ENCODE assay signal across 9 mouse cellular contexts in genomic region chr9:65022580-65023135, GRCm38 (mm10). TPM values are rescaled to one million over a fixed set of nuclear protein-coding genes. Genes with fewer than 3 reads are reported as not detected.
DNase-seq lines count a peak whose midpoint lies in the region; ATAC-seq and TF ChIP-seq lines count a peak whose summit lies in the region.
"Had no signal": no experiment of that assay in that cellular context is flagged by ENCODE, and none has a peak within 500 bp of the region (broad histone marks: within the 10 kb centered on the region; RNA-seq: fewer than 3 reads in every experiment).

No protein-coding gene starts in this region.

- no peak for TF ChIP-seq CTCF in spleen, adult 2 months (IDR thresholded peaks at IDR 0.05; ENCODE audit: extremely low read depth, insufficient read depth, insufficient read length, insufficient replicate concordance)

- H3K4me2 ChIP-seq in hindbrain, embryonic 12.5 days (replicated peaks), result no peak overlapping the region
- H3K4me2 ChIP-seq in hindbrain, embryonic 11.5 days (replicated peaks; ENCODE audit: low read depth, low read length), result no peak overlapping the region
- no peak overlapping the region for H3K4me2 ChIP-seq in heart, embryonic 11.5 days

- DNase-seq in hindbrain, embryonic 11.5 days (ENCODE audit: low spot score), result no peak
- DNase-seq in spleen, adult 2 months (ENCODE audit: low read depth in 1 of 2, low spot score in 2 of 2), result no peak
- no peak for DNase-seq in spleen, adult 18-20 months
- DNase-seq in embryonic facial prominence, embryonic 10.5 days (ENCODE audit: low spot score), result no peak
- no peak for DNase-seq in urinary bladder, postnatal 25 days (ENCODE audit: low spot score)
- no peak for DNase-seq in retina, embryonic 14.5 days (ENCODE audit: low spot score)
- DNase-seq: cerebellum, adult 8-10 months had no signal

- TF ChIP-seq POLR2A in spleen, adult 2 months (IDR thresholded peaks at IDR 0.05; ENCODE audit: low read depth, low read length), result no peak

- peaks cover 38% of the 10 kb centered on the region for H3K4me1 ChIP-seq in hindbrain, embryonic 12.5 days
- peaks cover 7% of the 10 kb centered on the region; the same call in 1 of the 2 replicates for H3K4me1 ChIP-seq in hindbrain, embryonic 11.5 days (replicated peaks; ENCODE audit: control insufficient read depth, insufficient read depth, low read length)
- H3K4me1 ChIP-seq in spleen, adult 2 months (ENCODE audit: control insufficient read depth, insufficient read depth, insufficient read length), result peaks cover 2% of the 10 kb centered on the region; the same call in 1 of the 2 replicates
- peaks cover 38% of the 10 kb centered on the region for H3K4me1 ChIP-seq in embryonic facial prominence, embryonic 10.5 days
- H3K4me1 ChIP-seq in heart, embryonic 11.5 days (ENCODE audit: control insufficient read depth, insufficient read depth, low read length), result peaks cover 27% of the 10 kb centered on the region

- H3K9me3 ChIP-seq in hindbrain, embryonic 12.5 days (replicated peaks), result no peaks in the 10 kb centered on the region
- H3K9me3 ChIP-seq in hindbrain, embryonic 11.5 days (ENCODE audit: control insufficient read depth, low read length), result no peaks in the 10 kb centered on the region
- H3K9me3 ChIP-seq in embryonic facial prominence, embryonic 10.5 days, result no peaks in the 10 kb centered on the region
- no peaks in the 10 kb centered on the region for H3K9me3 ChIP-seq in heart, embryonic 11.5 days (replicated peaks; ENCODE audit: control insufficient read depth, low read length)

- 75% methylated on average over 4 of the region's 4 CpGs for WGBS in hindbrain, embryonic 12.5 days
- 78% methylated on average over 4 of the region's 4 CpGs for WGBS in hindbrain, embryonic 11.5 days
- WGBS in spleen, adult 2 months, result 62% methylated on average over 4 of the region's 4 CpGs
- WGBS in embryonic facial prominence, embryonic 10.5 days, result 90% methylated on average over 4 of the region's 4 CpGs
- WGBS in heart, embryonic 11.5 days (ENCODE audit: insufficient replicate concordance), result 62% methylated on average over 4 of the region's 4 CpGs

- no peaks in the 10 kb centered on the region for H3K36me3 ChIP-seq in hindbrain, embryonic 12.5 days
- H3K36me3 ChIP-seq in hindbrain, embryonic 11.5 days (ENCODE audit: control insufficient read depth, insufficient read depth, low read length), result no peaks in the 10 kb centered on the region
- no peaks in the 10 kb centered on the region for H3K36me3 ChIP-seq in spleen, adult 2 months (ENCODE audit: control insufficient read depth, insufficient read depth, low read length)
- H3K36me3 ChIP-seq in embryonic facial prominence, embryonic 10.5 days (replicated peaks), result no peaks in the 10 kb centered on the region
- H3K36me3 ChIP-seq in heart, embryonic 11.5 days (ENCODE audit: control insufficient read depth, insufficient read depth, low read length), result no peaks in the 10 kb centered on the region

- H3K4me3 ChIP-seq in hindbrain, embryonic 12.5 days, result no peak overlapping the region
- no peak overlapping the region for H3K4me3 ChIP-seq in hindbrain, embryonic 11.5 days (ENCODE audit: low read depth, low read length)
- H3K4me3 ChIP-seq in spleen, adult 2 months (ENCODE audit: extremely low read depth, insufficient read depth, insufficient read length), result no peak overlapping the region
- H3K4me3 ChIP-seq in embryonic facial prominence, embryonic 10.5 days, result peak overlapping the region; percentile 97; the same call in 1 of the 2 replicates
- H3K4me3 ChIP-seq in heart, embryonic 11.5 days (ENCODE audit: low read depth, low read length), result no peak overlapping the region

- H3K27me3 ChIP-seq in hindbrain, embryonic 12.5 days, result no peaks in the 10 kb centered on the region
- no peaks in the 10 kb centered on the region for H3K27me3 ChIP-seq in hindbrain, embryonic 11.5 days (ENCODE audit: control insufficient read depth, insufficient read depth, low read length)
- H3K27me3 ChIP-seq in spleen, adult 2 months (ENCODE audit: control insufficient read depth, insufficient read depth, low read length), result no peaks in the 10 kb centered on the region
- peaks cover 8% of the 10 kb centered on the region for H3K27me3 ChIP-seq in embryonic facial prominence, embryonic 10.5 days (replicated peaks; ENCODE audit: low read depth, poor library complexity, severe bottlenecking)
- no peaks in the 10 kb centered on the region for H3K27me3 ChIP-seq in heart, embryonic 11.5 days (ENCODE audit: control insufficient read depth, insufficient read depth, low read length)

- peak overlapping the region; percentile 90; the same call in 1 of the 2 replicates for H3K27ac ChIP-seq in hindbrain, embryonic 12.5 days
- H3K27ac ChIP-seq in hindbrain, embryonic 11.5 days (ENCODE audit: low read depth, low read length), result no peak overlapping the region
- peak overlapping the region; percentile 95; the same call in 1 of the 2 replicates for H3K27ac ChIP-seq in spleen, adult 2 months (ENCODE audit: insufficient read depth, low read length)
- no peak overlapping the region; the same call in 1 of the 2 replicates for H3K27ac ChIP-seq in embryonic facial prominence, embryonic 10.5 days (replicated peaks)
- no peak overlapping the region for H3K27ac ChIP-seq in heart, embryonic 11.5 days (ENCODE audit: low read depth, low read length)

- H3K9ac ChIP-seq in hindbrain, embryonic 12.5 days, result peak overlapping the region; percentile 98; the same call in 1 of the 2 replicates
- H3K9ac ChIP-seq in hindbrain, embryonic 11.5 days (ENCODE audit: low read depth, low read length), result no peak overlapping the region
- H3K9ac ChIP-seq in heart, embryonic 11.5 days (ENCODE audit: low read depth, low read length), result no peak overlapping the region

- ATAC-seq in hindbrain, embryonic 12.5 days (ENCODE audit: low FRiP score), result no peak
- ATAC-seq in hindbrain, embryonic 11.5 days (ENCODE audit: low FRiP score), result no peak
- ATAC-seq in heart, embryonic 11.5 days (replicated peaks; ENCODE audit: insufficient number of reproducible peaks, low FRiP score, low TSS enrichment), result no peak

RNA-seq across cellular contexts. Expression of gene Hacd3, which starts 1.2 kb away (rescaled TPM):
- polyA plus RNA-seq in hindbrain, embryonic 12.5 days (2016; fragmentation: Nextera tagmentation; extraction: Ambion mirVana), result 152 TPM in 2 replicates
- 114 and 127 TPM in 2 replicates for polyA plus RNA-seq in hindbrain, embryonic 11.5 days (2014; fragmentation: Nextera tagmentation; extraction: Ambion mirVana)
- polyA plus RNA-seq in spleen, adult 2 months (2012; rRNA removed), result 12.4 and 14.4 TPM in 2 replicates
- 104 and 105 TPM in 2 replicates for polyA plus RNA-seq in embryonic facial prominence, embryonic 10.5 days (2016; fragmentation: Nextera tagmentation; extraction: Ambion mirVana)
- 55.8 and 60.2 TPM in 2 replicates for polyA plus RNA-seq in heart, embryonic 11.5 days (2014; fragmentation: Nextera tagmentation; extraction: Ambion mirVana)

RNA-seq across cellular contexts. Expression of gene Dpp8, which starts 9.6 kb away (rescaled TPM):
- polyA plus RNA-seq in hindbrain, embryonic 12.5 days (2016; fragmentation: Nextera tagmentation; extraction: Ambion mirVana), result 56.8 and 59.2 TPM in 2 replicates
- 34.4 and 35.4 TPM in 2 replicates for polyA plus RNA-seq in hindbrain, embryonic 11.5 days (2014; fragmentation: Nextera tagmentation; extraction: Ambion mirVana)
- polyA plus RNA-seq in spleen, adult 2 months (2012; rRNA removed), result 32.6 and 39.7 TPM in 2 replicates
- 37.8 and 37.9 TPM in 2 replicates for polyA plus RNA-seq in embryonic facial prominence, embryonic 10.5 days (2016; fragmentation: Nextera tagmentation; extraction: Ambion mirVana)
- 23.7 and 30.2 TPM in 2 replicates for polyA plus RNA-seq in heart, embryonic 11.5 days (2014; fragmentation: Nextera tagmentation; extraction: Ambion mirVana)

Comparison
In these comparisons a context has a peak if more than half of its experiments do, and no peak if none do; other contexts are left out.
1. H3K27ac ChIP-seq: peak in hindbrain, embryonic 12.5 days (single experiment) and spleen, adult 2 months (single experiment); none in hindbrain, embryonic 11.5 days (single experiment), embryonic facial prominence, embryonic 10.5 days (single experiment) and heart, embryonic 11.5 days (single experiment).